In the genomic region with DNA sequence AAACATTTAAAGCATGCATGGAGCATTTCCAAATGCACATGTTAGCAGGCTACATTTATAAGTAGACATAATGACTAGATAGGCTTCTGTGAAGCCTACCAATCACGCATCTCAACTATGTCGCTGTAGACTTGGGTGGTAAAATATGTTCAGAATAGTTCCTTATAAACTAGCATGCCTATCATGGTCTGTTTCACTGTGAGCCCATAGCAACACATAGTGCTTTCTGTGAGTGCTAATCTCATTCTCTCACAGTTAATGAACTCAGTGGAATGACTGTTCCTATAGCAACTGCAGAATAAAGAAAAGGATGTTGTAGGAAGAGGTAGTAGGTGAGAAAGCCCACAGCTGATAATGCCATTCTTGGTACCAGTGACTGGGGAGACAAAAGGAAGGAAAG, we compare ENCODE assay signal across 27 mouse cellular contexts. TPM values are rescaled to one million over a fixed set of nuclear protein-coding genes. Genes with fewer than 3 reads are reported as not detected.
DNase-seq lines count a peak whose midpoint lies in the region; ATAC-seq lines count a peak whose summit lies in the region.
"Had no signal": no experiment of that assay in that cellular context is flagged by ENCODE, and none has a peak within 500 bp of the region (broad histone marks: within the 10 kb centered on the region; RNA-seq: fewer than 3 reads in every experiment).

No protein-coding gene starts in this region.

- H3K9ac ChIP-seq in forebrain, embryonic 14.5 days (ENCODE audit: low read length): no peak overlapping the region
- no peak overlapping the region for H3K9ac ChIP-seq in forebrain, embryonic 15.5 days (replicated peaks)
- H3K9ac ChIP-seq in hindbrain, embryonic 16.5 days (ENCODE audit: low read depth, low read length): no peak overlapping the region
- no peak overlapping the region for H3K9ac ChIP-seq in hindbrain, embryonic 12.5 days
- H3K9ac ChIP-seq: hindbrain, embryonic 13.5 days had no signal

- peak; percentile 1 for DNase-seq in embryo, embryonic 10.5 days (ENCODE audit: low spot score)
- no peak for DNase-seq in embryo, embryonic 10 days (ENCODE audit: low spot score)
- peak; percentile 17 for DNase-seq in forebrain, embryonic 14.5 days (ENCODE audit: low spot score)
- peak; percentile 50 for DNase-seq in telencephalon, adult 2 months (ENCODE audit: low read depth, low spot score)
- no peak for DNase-seq in kidney, postnatal 14 days
- DNase-seq: adrenal gland, adult 8-10 months; adrenal gland, postnatal 25 days; cerebellum, adult 11 months; cerebellum, adult 2 months; cerebellum, adult 9-11 months; cerebellum, postnatal 25 days; gastrocnemius, adult 2 months; gastrocnemius, postnatal 14 days; heart, adult 11 months; kidney, adult 18-20 months had no signal

- no peaks in the 10 kb centered on the region for H3K27me3 ChIP-seq in forebrain, embryonic 14.5 days (replicated peaks; ENCODE audit: control insufficient read depth, insufficient read depth, low read length)
- H3K27me3 ChIP-seq in forebrain, embryonic 15.5 days: no peaks in the 10 kb centered on the region
- H3K27me3 ChIP-seq in hindbrain, embryonic 16.5 days (replicated peaks; ENCODE audit: control insufficient read depth, insufficient read depth, low read length): no peaks in the 10 kb centered on the region
- H3K27me3 ChIP-seq in hindbrain, embryonic 12.5 days: no peaks in the 10 kb centered on the region
- H3K27me3 ChIP-seq: hindbrain, embryonic 13.5 days had no signal

- H3K9me3 ChIP-seq in forebrain, embryonic 14.5 days (replicated peaks; ENCODE audit: control insufficient read depth, low read length): no peaks in the 10 kb centered on the region
- no peaks in the 10 kb centered on the region for H3K9me3 ChIP-seq in forebrain, embryonic 15.5 days
- H3K9me3 ChIP-seq in hindbrain, embryonic 16.5 days (ENCODE audit: control insufficient read depth, low read length): no peaks in the 10 kb centered on the region
- no peaks in the 10 kb centered on the region for H3K9me3 ChIP-seq in hindbrain, embryonic 12.5 days (replicated peaks)
- H3K9me3 ChIP-seq: hindbrain, embryonic 13.5 days had no signal

- H3K4me2 ChIP-seq in forebrain, embryonic 14.5 days (ENCODE audit: low read length): no peak overlapping the region
- H3K4me2 ChIP-seq in forebrain, embryonic 15.5 days (replicated peaks): no peak overlapping the region
- H3K4me2 ChIP-seq in hindbrain, embryonic 16.5 days (ENCODE audit: low read length): no peak overlapping the region
- no peak overlapping the region for H3K4me2 ChIP-seq in hindbrain, embryonic 12.5 days (replicated peaks)
- H3K4me2 ChIP-seq: heart, embryonic 11.5 days; hindbrain, embryonic 13.5 days had no signal

- no peak overlapping the region for H3K27ac ChIP-seq in forebrain, embryonic 14.5 days (ENCODE audit: low read depth, low read length)
- no peak overlapping the region for H3K27ac ChIP-seq in forebrain, embryonic 15.5 days (replicated peaks)
- H3K27ac ChIP-seq in hindbrain, embryonic 16.5 days (ENCODE audit: low read depth, low read length): no peak overlapping the region
- H3K27ac ChIP-seq in hindbrain, embryonic 12.5 days: no peak overlapping the region
- H3K27ac ChIP-seq: gastrocnemius, adult 2 months; hindbrain, embryonic 13.5 days; hindbrain, postnatal 0 days had no signal

- H3K4me1 ChIP-seq in forebrain, embryonic 14.5 days (ENCODE audit: control insufficient read depth, insufficient read depth, low read length): 0 out of 2 replicates have a peak, but pooled peaks cover 2% of the 10 kb centered on the region
- H3K4me1 ChIP-seq in forebrain, embryonic 15.5 days: peaks cover 11% of the 10 kb centered on the region; the same call in 1 of the 2 replicates
- H3K4me1 ChIP-seq in hindbrain, embryonic 16.5 days (ENCODE audit: control insufficient read depth, insufficient read depth, low read depth, low read length): no peaks in the 10 kb centered on the region
- no peaks in the 10 kb centered on the region for H3K4me1 ChIP-seq in hindbrain, embryonic 12.5 days
- H3K4me1 ChIP-seq: hindbrain, embryonic 13.5 days had no signal

- peaks cover 53% of the 10 kb centered on the region for H3K36me3 ChIP-seq in forebrain, embryonic 14.5 days (ENCODE audit: control insufficient read depth, insufficient read depth, low read length)
- peaks cover 43% of the 10 kb centered on the region for H3K36me3 ChIP-seq in forebrain, embryonic 15.5 days
- H3K36me3 ChIP-seq in hindbrain, embryonic 16.5 days (ENCODE audit: control insufficient read depth, insufficient read depth, low read length): peaks cover 16% of the 10 kb centered on the region
- H3K36me3 ChIP-seq in hindbrain, embryonic 12.5 days: peaks cover 40% of the 10 kb centered on the region

- no peak for ATAC-seq in forebrain, embryonic 14.5 days
- no peak for ATAC-seq in forebrain, embryonic 15.5 days (replicated peaks)
- ATAC-seq in hindbrain, embryonic 16.5 days: peak; percentile 17; the same call in 1 of the 2 replicates
- no peak for ATAC-seq in hindbrain, embryonic 12.5 days (ENCODE audit: low FRiP score)
- ATAC-seq: activated CD4-positive, CD25-positive, alpha-beta regulatory T cell, adult 4 months; hindbrain, postnatal 0 days; inflammation-experienced regulatory T-cells, adult 6 months; intestine, embryonic 16.5 days had no signal

- 46% methylated on average over 2 of the region's 2 CpGs for WGBS in forebrain, embryonic 14.5 days
- WGBS in forebrain, embryonic 15.5 days: 35% methylated on average over 2 of the region's 2 CpGs
- WGBS in hindbrain, embryonic 16.5 days: 77% methylated on average over 2 of the region's 2 CpGs
- 93% methylated on average over 2 of the region's 2 CpGs for WGBS in hindbrain, embryonic 12.5 days

- no peak overlapping the region for H3K4me3 ChIP-seq in forebrain, embryonic 14.5 days (ENCODE audit: low read depth, low read length)
- H3K4me3 ChIP-seq in forebrain, embryonic 15.5 days: no peak overlapping the region
- H3K4me3 ChIP-seq in hindbrain, embryonic 16.5 days (ENCODE audit: low read length): no peak overlapping the region
- no peak overlapping the region for H3K4me3 ChIP-seq in hindbrain, embryonic 12.5 days
- H3K4me3 ChIP-seq: gastrocnemius, adult 2 months; hindbrain, embryonic 13.5 days had no signal

RNA-seq across cellular contexts. Expression of a gene that starts 17.7 kb away (rescaled TPM):
- polyA plus RNA-seq in forebrain, embryonic 14.5 days (2014; fragmentation: Nextera tagmentation; extraction: Ambion mirVana): 8.3 and 14.9 TPM in 2 replicates
- 20.1 and 22.3 TPM in 2 replicates for polyA plus RNA-seq in forebrain, embryonic 15.5 days (2015; fragmentation: Nextera tagmentation; extraction: Ambion mirVana)
- 7.8 and 9.4 TPM in 2 replicates for polyA plus RNA-seq in hindbrain, embryonic 16.5 days (2015; fragmentation: Nextera tagmentation; extraction: Ambion mirVana)
- polyA plus RNA-seq in hindbrain, embryonic 12.5 days (2016; fragmentation: Nextera tagmentation; extraction: Ambion mirVana): 5.2 and 6.7 TPM in 2 replicates
- polyA plus RNA-seq: activated CD4-positive, CD25-positive, alpha-beta regulatory T cell, adult 4 months; embryonic facial prominence, embryonic 11.5 days; heart, embryonic 11.5 days; heart, embryonic 14.5 days; heart, postnatal 0 days; inflammation-experienced regulatory T-cells, adult 6 months had no signal

RNA-seq across cellular contexts. Expression of a gene that starts 30.4 kb away (rescaled TPM):
- polyA plus RNA-seq in forebrain, embryonic 14.5 days (2014; fragmentation: Nextera tagmentation; extraction: Ambion mirVana): 27.7 and 37.4 TPM in 2 replicates
- 39.5 and 40.0 TPM in 2 replicates for polyA plus RNA-seq in forebrain, embryonic 15.5 days (2015; fragmentation: Nextera tagmentation; extraction: Ambion mirVana)
- polyA plus RNA-seq in hindbrain, embryonic 16.5 days (2015; fragmentation: Nextera tagmentation; extraction: Ambion mirVana): 26.3 and 26.6 TPM in 2 replicates
- polyA plus RNA-seq in hindbrain, embryonic 12.5 days (2016; fragmentation: Nextera tagmentation; extraction: Ambion mirVana): 13.5 TPM in 2 replicates
- polyA plus RNA-seq: heart, postnatal 0 days; inflammation-experienced regulatory T-cells, adult 6 months had no signal

RNA-seq across cellular contexts. Expression of a gene that starts 37.4 kb away (rescaled TPM):
- 47.0 and 74.8 TPM in 2 replicates for polyA plus RNA-seq in forebrain, embryonic 14.5 days (2014; fragmentation: Nextera tagmentation; extraction: Ambion mirVana)
- 104 and 116 TPM in 2 replicates for polyA plus RNA-seq in forebrain, embryonic 15.5 days (2015; fragmentation: Nextera tagmentation; extraction: Ambion mirVana)
- polyA plus RNA-seq in hindbrain, embryonic 16.5 days (2015; fragmentation: Nextera tagmentation; extraction: Ambion mirVana): 114 and 139 TPM in 2 replicates
- 72.8 and 90.4 TPM in 2 replicates for polyA plus RNA-seq in hindbrain, embryonic 12.5 days (2016; fragmentation: Nextera tagmentation; extraction: Ambion mirVana)
- polyA plus RNA-seq: activated CD4-positive, CD25-positive, alpha-beta regulatory T cell, adult 4 months; inflammation-experienced regulatory T-cells, adult 6 months had no signal

Comparison
In these comparisons a context has a peak if more than half of its experiments do, and no peak if none do; other contexts are left out.
1. DNase-seq: peak in embryo, embryonic 10.5 days (single experiment), forebrain, embryonic 14.5 days (single experiment) and telencephalon, adult 2 months (single experiment); none in embryo, embryonic 10 days (single experiment) and kidney, postnatal 14 days (single experiment).